Mouse (Mus musculus) kidney, adult 2 months (tissue): ENCODE measurements at regions not wholly inside any gene's neighbourhood (a gene's known extent, or its start where the extent isn't known, plus 50 kb on each side); places are given as distances from the start of the nearest gene placed in this dataset.

Experiments used
- CTCF ChIP-seq: fragments of 200-500 bp; conservative IDR thresholded peaks from 2 replicates; pipeline ENCODE4 v1.5.1; 2011; ENCODE audit warnings: low read depth, mild to moderate bottlenecking, control low read depth, low read length, moderate library complexity, mixed read lengths; ENCODE audit not compliant: insufficient read depth, insufficient read length
- POLR2A ChIP-seq: fragments of 200-500 bp; IDR thresholded peaks from one replicate; pipeline ENCODE4 v1.6.1; 2011; ENCODE audit warnings: low read depth, low read length, control low read depth

DNA sequence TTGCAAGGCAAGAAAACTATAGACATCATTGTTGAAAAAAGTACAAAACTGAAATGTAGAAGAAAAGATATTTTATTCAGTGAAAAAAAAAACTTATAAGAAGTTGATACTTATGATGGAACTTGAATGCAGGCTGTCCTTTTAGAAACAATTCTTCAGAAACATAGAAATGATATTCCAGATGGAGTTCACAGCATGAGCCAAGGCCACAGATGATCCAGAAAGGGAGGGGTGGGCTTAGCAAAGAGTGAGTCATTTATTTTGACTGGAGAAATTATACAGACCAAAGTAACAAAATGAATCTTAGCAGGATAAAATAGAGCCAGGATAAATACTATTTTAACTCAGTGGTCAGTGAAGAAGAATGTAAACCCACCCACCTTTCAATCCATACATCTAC is 406.9 kb upstream of the Cypt12 start:
- no peak for TF ChIP-seq CTCF
- no peak for TF ChIP-seq POLR2A
